Mouse (Mus musculus) liver, postnatal 0 days (tissue): ENCODE results near the gene Tec.

Source experiments
- CTCF ChIP-seq: sonication (generic); IDR thresholded peaks from 2 replicates; pipeline ENCODE4 v1.5.1; 2016; ENCODE audit warnings: antibody characterized with exemption, low read depth
- EP300 ChIP-seq: IDR thresholded peaks from 2 replicates; pipeline ENCODE4 v1.6.1; 2016; ENCODE audit warnings: antibody characterized with exemption, low read depth, mild to moderate bottlenecking

GRCm38 (mm10) chr5:72851674-72852098 lies 16.6 kb downstream of the Tec start:
- TF ChIP-seq EP300 (peak; percentile 74), CTCF (no peak)
